Mouse (Mus musculus): ENCODE measurements around the gene Vgll4. TPM values are rescaled to one million over a fixed set of nuclear protein-coding genes. Genes with fewer than 3 reads are reported as not detected.

Gene Vgll4
- polyA plus RNA-seq, 1 experiment from 2014 or later = 66.2 TPM

GRCm38 (mm10) chr6:114871010-114871660 is 98.7 kb downstream of the Vgll4 start:
- no peak for ATAC-seq
- Histone ChIP-seq H3K27ac (no peak overlapping the region), H3K36me3 (peaks cover 4% of the 10 kb centered on the region; the same call in 1 of the 2 replicates), H3K27me3 (no peaks in the 10 kb centered on the region), H3K4me3 (replicated peaks) (no peak overlapping the region), H3K4me2 (replicated peaks) (no peak overlapping the region), H3K4me1 (replicated peaks) (peaks cover 62% of the 10 kb centered on the region), H3K9ac (replicated peaks) (no peak overlapping the region), H3K9me3 (no peaks in the 10 kb centered on the region)
- WGBS = 91% methylated on average over 14 of the region's 14 CpGs

- WGBS = 76% methylated on average over 6 of the region's 6 CpGs
- H3K27ac ChIP-seq = peak overlapping the region; percentile 10; the same call in 1 of the 2 replicates
Observed at GRCm38 (mm10) chr6:114869501-114870076, 100.2 kb downstream of the Vgll4 start.

GRCm38 (mm10) chr6:114868656-114869055 is 101.1 kb downstream of the Vgll4 start:
- no peaks in the 10 kb centered on the region for H3K9me3 ChIP-seq
- peaks cover 6% of the 10 kb centered on the region; the same call in 1 of the 2 replicates for H3K36me3 ChIP-seq
- no peak overlapping the region for H3K27ac ChIP-seq
- no peak overlapping the region for H3K4me2 ChIP-seq (replicated peaks)
- H3K9ac ChIP-seq (replicated peaks) = 0 out of 2 replicates have a peak overlapping the region, but pooled peaks have one; percentile 42
- 87% methylated on average over 7 of the region's 7 CpGs for WGBS
- H3K27me3 ChIP-seq = no peaks in the 10 kb centered on the region
- no peak overlapping the region for H3K4me3 ChIP-seq (replicated peaks)
- 0 out of 2 replicates have a peak, but pooled peaks have one; percentile 18 for ATAC-seq
- H3K4me1 ChIP-seq (replicated peaks) = peaks cover 38% of the 10 kb centered on the region

More at GRCm38 (mm10) chr6:114869501-114870076, 100.2 kb downstream of the Vgll4 start:
- no peak for ATAC-seq
- Histone ChIP-seq H3K4me2 (replicated peaks) (no peak overlapping the region), H3K27me3 (no peaks in the 10 kb centered on the region), H3K4me1 (replicated peaks) (peaks cover 48% of the 10 kb centered on the region), H3K36me3 (peaks cover 4% of the 10 kb centered on the region; the same call in 1 of the 2 replicates), H3K4me3 (replicated peaks) (no peak overlapping the region), H3K9ac (replicated peaks) (no peak overlapping the region), H3K9me3 (no peaks in the 10 kb centered on the region)

- WGBS = 90% methylated on average over 4 of the region's 4 CpGs
- Histone ChIP-seq H3K4me1 (replicated peaks) (peaks cover 25% of the 10 kb centered on the region), H3K9me3 (no peaks in the 10 kb centered on the region), H3K9ac (replicated peaks) (no peak overlapping the region), H3K4me3 (replicated peaks) (no peak overlapping the region), H3K4me2 (replicated peaks) (no peak overlapping the region), H3K27me3 (no peaks in the 10 kb centered on the region), H3K27ac (no peak overlapping the region), H3K36me3 (peaks cover 25% of the 10 kb centered on the region)
- ATAC-seq = no peak
Observed at GRCm38 (mm10) chr6:114866619-114867018, 103.2 kb downstream of the Vgll4 start.

GRCm38 (mm10) chr6:114866078-114866477 is 103.7 kb downstream of the Vgll4 start:
- Histone ChIP-seq H3K4me1 (replicated peaks) (peaks cover 25% of the 10 kb centered on the region), H3K27me3 (no peaks in the 10 kb centered on the region), H3K9me3 (no peaks in the 10 kb centered on the region), H3K4me2 (replicated peaks) (no peak overlapping the region), H3K36me3 (peaks cover 26% of the 10 kb centered on the region), H3K4me3 (replicated peaks) (no peak overlapping the region), H3K27ac (no peak overlapping the region), H3K9ac (replicated peaks) (no peak overlapping the region)
- 88% methylated on average over 3 of the region's 3 CpGs for WGBS
- no peak for ATAC-seq

GRCm38 (mm10) chr6:114864421-114864820 is 105.4 kb downstream of the Vgll4 start:
- ATAC-seq = no peak

GRCm38 (mm10) chr6:114863501-114863900 is 106.3 kb downstream of the Vgll4 start:
- H3K4me1 ChIP-seq (replicated peaks) = peaks cover 4% of the 10 kb centered on the region; the same call in 1 of the 2 replicates
- no peak overlapping the region for H3K27ac ChIP-seq
- ATAC-seq = no peak
- H3K9me3 ChIP-seq = no peaks in the 10 kb centered on the region
- H3K36me3 ChIP-seq = peaks cover 39% of the 10 kb centered on the region
- H3K27me3 ChIP-seq = no peaks in the 10 kb centered on the region
- no peak overlapping the region for H3K4me3 ChIP-seq (replicated peaks)
- WGBS = 93% methylated on average over 5 of the region's 5 CpGs
- no peak overlapping the region for H3K9ac ChIP-seq (replicated peaks)
- H3K4me2 ChIP-seq (replicated peaks) = no peak overlapping the region

More at GRCm38 (mm10) chr6:114864421-114864820, 105.4 kb downstream of the Vgll4 start:
- no peak overlapping the region for H3K27ac ChIP-seq
- H3K9ac ChIP-seq (replicated peaks) = no peak overlapping the region
- peaks cover 13% of the 10 kb centered on the region for H3K4me1 ChIP-seq (replicated peaks)
- 87% methylated on average over 8 of the region's 8 CpGs for WGBS
- no peak overlapping the region for H3K4me2 ChIP-seq (replicated peaks)
- peaks cover 34% of the 10 kb centered on the region for H3K36me3 ChIP-seq
- no peaks in the 10 kb centered on the region for H3K9me3 ChIP-seq
- H3K27me3 ChIP-seq = no peaks in the 10 kb centered on the region
- no peak overlapping the region for H3K4me3 ChIP-seq (replicated peaks)

- Histone ChIP-seq H3K27me3 (no peaks in the 10 kb centered on the region), H3K27ac (no peak overlapping the region; the same call in 1 of the 2 replicates), H3K4me2 (replicated peaks) (no peak overlapping the region), H3K36me3 (peaks cover 39% of the 10 kb centered on the region), H3K4me3 (replicated peaks) (no peak overlapping the region), H3K4me1 (replicated peaks) (peaks cover 7% of the 10 kb centered on the region; the same call in 1 of the 2 replicates), H3K9ac (replicated peaks) (no peak overlapping the region), H3K9me3 (no peaks in the 10 kb centered on the region)
- WGBS = 85% methylated on average over 9 of the region's 9 CpGs
- ATAC-seq = no peak
Observed at GRCm38 (mm10) chr6:114862046-114862445, 107.7 kb downstream of the Vgll4 start.

- Histone ChIP-seq H3K9me3 (no peaks in the 10 kb centered on the region), H3K4me3 (replicated peaks) (no peak overlapping the region), H3K27me3 (no peaks in the 10 kb centered on the region), H3K27ac (peak overlapping the region; percentile 47; the same call in 1 of the 2 replicates), H3K4me1 (replicated peaks) (peaks cover 7% of the 10 kb centered on the region; the same call in 1 of the 2 replicates), H3K36me3 (peaks cover 39% of the 10 kb centered on the region), H3K9ac (replicated peaks) (no peak overlapping the region), H3K4me2 (replicated peaks) (no peak overlapping the region)
- 64% methylated on average over 9 of the region's 9 CpGs for WGBS
- ATAC-seq = no peak
Observed at GRCm38 (mm10) chr6:114861591-114861990, 108.2 kb downstream of the Vgll4 start.

- H3K36me3 ChIP-seq = peaks cover 39% of the 10 kb centered on the region
- 89% methylated on average over 14 of the region's 14 CpGs for WGBS
- H3K27ac ChIP-seq = peak overlapping the region; percentile 47; the same call in 1 of the 2 replicates
- no peaks in the 10 kb centered on the region for H3K9me3 ChIP-seq
- H3K9ac ChIP-seq (replicated peaks) = no peak overlapping the region
- H3K4me2 ChIP-seq (replicated peaks) = no peak overlapping the region
- H3K4me1 ChIP-seq (replicated peaks) = peaks cover 4% of the 10 kb centered on the region; the same call in 1 of the 2 replicates
- no peaks in the 10 kb centered on the region for H3K27me3 ChIP-seq
- H3K4me3 ChIP-seq (replicated peaks) = no peak overlapping the region
- ATAC-seq = no peak
Observed at GRCm38 (mm10) chr6:114860677-114861568, 108.9 kb downstream of the Vgll4 start.

- Histone ChIP-seq H3K27me3 (0 out of 2 replicates have a peak, but pooled peaks cover 2% of the 10 kb centered on the region), H3K36me3 (peaks cover 37% of the 10 kb centered on the region), H3K4me2 (replicated peaks) (no peak overlapping the region), H3K27ac (no peak overlapping the region), H3K4me1 (replicated peaks) (peaks cover 23% of the 10 kb centered on the region), H3K4me3 (replicated peaks) (no peak overlapping the region), H3K9me3 (no peaks in the 10 kb centered on the region), H3K9ac (replicated peaks) (no peak overlapping the region)
- no peak for ATAC-seq
- WGBS = 89% methylated on average over 4 of the region's 4 CpGs
Observed at GRCm38 (mm10) chr6:114858722-114859053, 111.1 kb downstream of the Vgll4 start.
